Mouse (Mus musculus): Measurements from ENCODE around the gene Hoxa6.

Gene Hoxa6

DNA sequence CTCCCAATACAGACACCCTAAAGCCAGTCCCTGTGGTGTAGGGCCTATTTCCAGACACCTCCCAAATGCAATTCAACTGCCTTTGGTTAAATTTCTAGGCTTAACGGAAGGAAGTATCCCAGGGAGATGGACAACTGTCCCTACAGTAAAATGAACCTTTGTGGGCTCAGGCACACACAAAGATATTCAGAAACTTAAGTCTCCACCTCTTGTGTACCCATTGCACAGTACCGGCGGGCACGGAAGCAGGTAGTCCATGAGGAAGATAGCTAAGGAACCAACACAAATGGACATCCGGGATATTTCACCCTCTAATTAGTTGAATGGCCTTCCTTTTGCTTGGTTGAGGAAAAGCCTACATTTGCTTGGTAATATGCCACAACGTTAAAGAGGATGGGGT lies 32.1 kb downstream of the Hoxa6 start:
- DNase-seq, result peak in 1 of 2 experiments; percentile 18

DNA sequence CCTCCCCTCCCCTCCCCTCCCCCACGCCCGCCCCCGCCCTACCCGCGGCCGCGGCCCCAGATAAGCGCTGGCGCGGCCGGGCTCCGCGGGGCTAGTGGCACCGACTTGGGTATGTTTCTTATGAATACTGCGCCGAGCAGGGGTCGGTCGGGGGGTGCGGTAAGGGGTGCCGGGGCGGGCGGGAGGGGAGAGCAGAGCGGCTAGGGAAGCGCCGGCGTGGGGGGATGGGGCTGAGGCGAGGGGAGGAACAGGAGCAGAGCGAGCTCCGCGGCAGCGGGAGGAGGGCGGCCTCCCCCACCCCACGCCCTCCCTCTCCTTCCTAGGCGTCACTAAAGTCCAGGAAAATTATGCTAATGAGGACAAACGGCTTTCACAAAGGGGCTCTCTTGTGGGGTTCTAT lies 32.7 kb downstream of the Hoxa6 start:
- DNase-seq, result peak; percentile 78 to 84

DNA sequence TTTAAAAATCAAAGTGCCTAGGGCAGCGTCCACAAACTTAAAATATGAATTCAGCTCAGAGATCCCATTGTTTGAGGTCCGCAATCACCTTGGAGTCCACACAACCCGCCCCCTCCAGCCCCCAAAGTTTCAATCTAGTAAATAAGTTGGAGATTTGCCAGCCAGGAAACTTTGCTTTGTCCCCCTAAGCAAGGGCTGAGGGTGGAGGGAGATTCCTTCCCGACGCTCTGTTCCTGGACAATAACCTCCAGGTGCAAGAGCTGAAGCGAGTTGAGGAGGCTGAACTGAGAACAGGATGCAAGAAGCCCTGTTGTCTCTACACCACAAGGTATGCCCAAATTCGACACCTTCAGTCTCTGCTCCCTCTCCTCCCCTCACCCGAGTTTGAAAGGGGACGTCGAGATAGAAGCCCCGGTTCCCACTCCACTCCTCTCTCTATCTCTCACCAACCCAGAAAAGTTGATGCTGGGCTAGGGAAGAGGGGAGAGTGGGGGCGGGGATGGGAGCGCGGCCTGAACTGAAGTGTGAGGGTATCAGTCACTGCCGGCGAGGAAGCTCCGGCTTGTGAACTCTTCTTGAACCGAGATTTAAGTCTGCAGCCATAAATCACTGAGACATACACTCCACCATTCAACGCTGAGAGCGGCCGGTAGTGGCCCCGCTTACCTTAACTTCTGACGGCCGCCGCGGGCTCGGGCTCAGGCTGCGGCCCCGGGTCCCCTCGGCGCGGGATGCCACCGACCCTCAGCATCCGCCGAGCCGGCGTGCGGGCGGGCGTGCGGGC lies 33.4 kb downstream of the Hoxa6 start:
- DNase-seq, result peak; percentile 71 to 80

DNA sequence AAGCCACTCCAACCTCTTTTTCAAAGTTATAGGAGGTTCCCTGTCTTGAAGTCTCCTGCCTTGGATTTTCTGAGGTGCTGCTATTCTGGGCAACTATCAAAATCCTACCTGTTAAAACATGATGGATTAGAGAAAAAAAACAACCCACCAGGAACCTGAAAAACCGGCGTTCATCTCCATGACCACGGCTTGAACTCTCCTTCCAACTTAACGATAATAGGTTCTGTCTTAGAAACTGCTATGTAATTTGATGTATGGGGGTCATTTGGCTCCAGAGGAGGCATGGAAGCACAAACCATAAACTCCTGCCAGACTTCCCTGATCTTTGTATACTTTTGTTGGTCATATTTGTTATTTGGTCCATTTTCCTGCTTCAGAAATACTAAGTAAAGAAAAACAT lies 34.9 kb downstream of the Hoxa6 start:
- DNase-seq, result no peak

DNA sequence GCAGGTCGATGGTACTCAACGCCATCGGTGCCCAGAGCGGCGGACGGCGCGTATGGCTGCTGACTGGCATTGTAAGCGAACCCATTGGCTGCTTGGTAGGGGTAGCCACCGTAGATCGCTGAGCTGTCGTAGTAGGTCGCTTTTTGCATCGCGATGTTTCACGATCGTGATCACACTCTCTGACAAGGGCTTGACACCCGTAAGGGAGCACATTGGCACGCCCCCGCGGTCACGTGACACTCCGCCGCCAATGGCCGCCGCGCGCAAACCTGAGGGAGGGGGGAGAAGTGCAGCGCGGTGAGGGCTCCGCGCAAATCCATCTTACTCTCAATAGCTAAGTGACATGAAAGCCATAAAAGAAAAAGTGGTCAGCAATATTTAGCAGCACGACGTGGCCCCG lies 36.0 kb downstream of the Hoxa6 start:
- peak; percentile 93 to 97 for DNase-seq

DNA sequence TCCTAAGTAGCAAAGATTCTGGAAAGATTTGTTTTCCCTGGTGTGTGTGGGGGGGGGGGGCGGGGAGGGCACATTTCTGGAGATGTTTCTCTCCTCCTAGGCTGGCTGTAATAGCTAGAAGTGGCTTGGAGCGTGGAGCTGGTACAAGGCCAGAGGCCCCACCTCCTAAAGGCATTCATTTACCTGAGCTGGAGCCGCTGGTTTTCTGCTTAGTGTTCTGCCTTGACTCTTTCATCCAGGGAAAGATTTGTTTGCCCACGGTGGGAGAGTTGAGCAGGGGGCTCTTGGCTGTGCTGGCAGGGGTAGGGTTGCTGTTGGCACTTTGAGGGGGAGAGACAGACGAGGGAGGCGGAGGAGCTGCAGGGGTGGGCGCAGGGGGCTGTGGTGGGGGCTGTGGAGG lies 36.6 kb downstream of the Hoxa6 start:
- DNase-seq, result no peak

DNA sequence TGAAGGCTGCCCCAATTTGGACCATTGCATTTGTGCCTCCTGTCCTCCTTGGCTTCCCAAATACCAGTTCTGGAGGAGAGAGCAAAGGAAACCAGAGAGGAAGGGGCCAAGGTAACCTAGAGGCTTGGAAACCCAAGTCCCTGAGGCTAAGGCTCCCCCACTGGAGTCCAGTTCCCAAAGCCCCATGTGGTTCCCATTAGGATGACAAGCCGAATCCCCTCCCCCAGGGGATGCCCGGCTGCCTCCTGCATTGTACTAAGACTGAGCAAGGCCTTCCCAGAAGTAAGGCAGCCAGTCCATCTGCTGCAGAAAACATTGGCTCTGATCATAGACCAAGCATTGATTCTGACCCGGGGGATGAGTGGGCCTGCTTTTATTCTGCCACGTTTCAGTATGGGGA lies 37.2 kb downstream of the Hoxa6 start:
- DNase-seq, result peak; percentile 59 to 72

DNA sequence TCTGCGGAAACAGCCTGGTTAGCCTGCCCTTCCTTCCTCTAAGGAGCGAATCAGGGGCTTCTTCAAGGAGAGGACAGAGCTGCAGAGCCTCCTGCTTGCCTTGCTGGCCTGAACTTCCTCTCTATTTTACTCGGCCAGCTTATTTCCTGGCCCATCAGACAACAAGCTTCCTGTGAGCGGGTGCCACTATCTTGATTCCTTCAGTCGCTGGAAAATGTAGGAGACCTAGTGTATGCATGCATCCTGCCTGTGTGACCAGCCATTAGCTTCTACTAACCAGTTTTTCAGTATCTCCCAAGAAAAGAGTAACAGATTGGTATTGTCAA lies 37.7 kb downstream of the Hoxa6 start:
- peak in 1 of 2 experiments; percentile 71 for DNase-seq

DNA sequence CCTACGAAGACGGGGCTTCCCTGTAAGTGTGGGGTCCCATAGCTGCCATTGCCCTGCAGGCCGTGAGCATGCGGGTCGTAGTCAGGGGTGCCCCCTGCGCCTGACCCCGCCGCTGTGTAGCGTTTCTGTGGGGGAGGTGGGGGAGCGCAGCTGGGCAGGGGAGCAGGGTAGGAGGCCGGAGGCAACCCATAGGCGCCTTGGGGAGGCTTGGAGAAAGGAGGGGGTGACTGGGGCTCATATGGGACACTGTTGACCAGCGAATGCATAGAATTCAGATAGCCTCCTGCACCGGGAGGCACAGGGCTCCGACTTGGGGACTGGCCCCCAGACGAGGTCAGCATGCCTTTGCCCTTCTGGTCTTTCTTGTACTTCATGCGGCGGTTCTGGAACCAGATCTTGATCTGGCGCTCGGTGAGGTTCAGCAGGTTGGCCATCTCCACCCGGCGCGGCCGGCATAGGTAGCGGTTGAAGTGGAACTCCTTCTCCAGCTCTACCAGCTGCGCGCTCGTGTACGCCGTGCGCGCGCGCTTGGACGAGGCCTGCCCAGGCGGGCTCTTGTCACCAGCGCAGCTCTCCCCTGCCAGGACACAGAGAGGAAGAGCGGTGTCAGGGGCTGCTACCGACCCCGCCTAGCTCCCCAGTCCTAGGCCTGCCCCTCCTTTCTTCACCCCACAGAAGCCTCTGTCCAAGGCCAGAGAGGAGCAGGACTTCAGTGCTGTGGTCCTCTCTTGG lies 38.2 kb downstream of the Hoxa6 start:
- DNase-seq, result peak in 1 of 2 experiments; percentile 86

DNA sequence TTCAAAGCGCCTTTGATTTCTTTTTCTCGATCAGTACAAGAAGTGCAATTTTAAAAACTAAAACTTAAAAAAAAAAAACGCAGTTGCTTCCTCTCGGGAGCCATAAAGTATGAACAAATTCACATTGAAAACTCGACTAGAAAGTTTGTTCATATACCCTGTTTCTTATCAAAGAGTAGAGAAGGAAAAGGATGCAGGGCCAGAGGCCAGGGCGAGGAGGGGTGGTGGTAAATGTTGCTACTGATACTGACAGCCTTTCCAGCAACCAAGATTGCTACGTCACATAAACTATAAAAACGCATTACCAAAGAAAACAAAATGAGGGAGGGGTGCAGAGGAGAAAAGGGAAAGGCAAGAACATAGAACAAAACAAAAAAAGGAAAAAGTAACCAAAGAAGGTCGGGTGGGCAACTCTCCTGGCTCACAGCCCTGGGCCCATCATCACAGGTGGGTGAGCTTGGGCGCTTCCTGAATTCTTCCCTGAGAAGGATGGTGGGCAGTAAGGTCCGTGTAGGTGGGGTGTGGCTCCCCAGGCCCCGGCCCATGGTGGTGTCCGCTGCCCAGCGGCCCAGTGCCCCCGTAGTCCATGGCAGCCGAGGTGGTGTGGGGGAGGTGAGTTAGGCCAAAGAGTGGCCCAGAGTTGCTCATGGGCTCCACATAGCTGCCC lies 38.9 kb downstream of the Hoxa6 start:
- DNase-seq, result no peak

DNA sequence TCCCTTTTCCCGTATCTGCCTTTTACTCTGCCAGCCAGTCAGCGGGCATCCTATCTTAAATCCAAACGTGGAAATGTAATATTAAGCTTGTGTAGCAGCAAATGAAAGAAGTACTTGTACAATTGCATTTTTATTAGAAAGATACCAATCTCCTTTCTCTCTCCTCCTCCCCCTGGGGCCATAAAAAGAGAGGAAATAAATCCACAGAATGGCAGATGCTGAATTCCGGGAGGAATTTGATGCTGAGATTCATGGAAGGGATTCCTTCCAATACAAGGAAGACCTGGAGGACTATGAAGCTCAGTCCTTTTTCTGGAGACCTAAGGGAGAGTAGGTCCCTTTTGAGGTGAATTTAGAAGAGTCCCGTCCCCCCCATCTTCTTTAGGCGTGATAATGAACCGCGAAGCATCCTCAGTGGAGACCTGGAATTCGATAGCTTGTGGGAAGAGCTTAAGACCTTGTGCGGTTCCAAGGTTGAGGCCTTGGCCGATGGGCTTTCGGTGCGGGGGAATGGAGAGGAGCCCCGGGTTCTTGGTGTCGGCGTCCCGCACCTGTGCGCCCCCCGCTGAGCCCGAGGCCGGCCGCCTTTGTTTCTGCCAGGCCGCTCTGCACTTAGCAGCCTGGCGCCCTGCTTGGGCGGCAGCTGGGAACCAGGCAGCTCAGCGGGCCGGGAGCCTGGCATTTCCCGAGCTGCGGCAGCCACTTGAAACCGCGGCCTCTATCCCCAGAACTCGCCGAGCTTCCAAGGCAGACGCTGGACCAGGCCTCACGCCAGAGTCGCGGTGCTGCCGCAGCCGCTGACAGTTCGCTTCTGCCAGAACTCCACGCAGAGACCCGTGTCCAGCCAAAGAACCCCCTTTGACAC lies 40.1 kb downstream of the Hoxa6 start:
- peak; percentile 44 to 65 for DNase-seq

DNA sequence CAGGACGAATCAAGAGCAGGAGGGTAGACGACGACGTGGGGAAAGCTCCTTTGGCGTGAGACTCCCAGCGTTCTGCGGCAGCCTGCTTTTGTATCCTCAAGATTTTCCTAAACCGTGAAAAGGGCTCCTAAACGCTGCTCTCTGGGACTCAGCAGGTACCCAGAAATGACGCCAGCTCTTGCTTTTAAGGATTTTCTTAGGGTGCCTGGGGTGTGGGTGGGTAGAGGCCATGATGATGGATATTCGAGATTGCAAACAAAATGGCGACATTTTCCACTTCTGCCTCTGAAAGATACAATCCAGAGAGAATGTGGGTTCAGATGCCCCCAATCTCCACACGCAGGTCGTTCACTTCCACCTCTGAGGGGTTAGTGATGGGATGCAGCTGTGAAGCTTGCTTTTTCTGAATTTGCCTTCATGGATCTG lies 40.8 kb downstream of the Hoxa6 start:
- no peak for DNase-seq

DNA sequence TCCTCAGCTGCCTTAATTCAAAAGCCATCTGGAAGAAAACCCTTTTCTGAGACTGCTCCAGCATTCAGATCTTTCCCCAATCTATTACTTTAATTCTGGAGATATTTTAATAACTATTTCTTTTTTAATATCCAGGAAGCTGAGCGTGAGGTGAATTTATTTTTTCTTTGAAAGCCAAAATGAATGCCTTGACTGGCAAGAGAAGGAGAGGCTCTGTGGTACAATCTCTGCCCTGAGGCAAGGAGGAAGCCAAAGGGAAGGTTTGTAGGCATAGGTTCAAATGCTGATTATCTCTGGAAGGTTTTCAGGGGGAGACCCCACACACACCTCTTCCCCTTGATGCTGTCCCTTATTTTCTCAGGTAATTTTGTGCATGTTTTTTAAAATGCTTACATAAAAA lies 41.3 kb downstream of the Hoxa6 start:
- no peak for DNase-seq

DNA sequence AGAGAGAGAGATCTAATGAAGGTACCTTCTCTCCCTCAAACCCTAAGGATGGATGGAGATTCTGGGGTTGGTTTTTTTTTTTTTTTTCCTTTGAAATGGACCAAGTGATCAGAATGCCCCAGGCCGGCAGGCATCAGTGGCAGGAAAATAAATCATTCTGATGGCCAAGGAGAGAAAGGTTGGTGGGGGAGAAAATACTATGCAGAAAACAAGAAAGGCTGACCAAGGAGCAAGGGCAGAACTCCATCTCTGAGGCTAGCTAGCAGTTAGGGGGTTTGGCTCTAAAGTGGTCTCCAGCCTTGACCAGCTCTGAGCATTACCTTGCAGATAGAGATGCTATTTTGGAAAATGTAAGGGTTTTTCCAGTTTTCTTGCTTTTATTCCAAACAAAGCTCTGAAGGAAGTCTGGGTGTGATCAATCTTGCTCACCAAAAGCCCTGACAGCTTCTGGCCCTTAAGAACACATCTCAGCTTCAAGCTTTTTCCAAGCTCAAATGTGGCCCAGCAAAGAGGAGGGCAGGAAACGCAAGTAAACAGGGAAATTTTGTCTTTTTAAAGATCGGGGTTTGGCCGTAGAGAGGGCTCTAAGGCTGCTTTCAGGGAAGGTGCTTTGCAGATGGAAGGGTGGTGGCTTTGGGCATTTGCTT lies 42.0 kb downstream of the Hoxa6 start:
- DNase-seq, result no peak

DNA sequence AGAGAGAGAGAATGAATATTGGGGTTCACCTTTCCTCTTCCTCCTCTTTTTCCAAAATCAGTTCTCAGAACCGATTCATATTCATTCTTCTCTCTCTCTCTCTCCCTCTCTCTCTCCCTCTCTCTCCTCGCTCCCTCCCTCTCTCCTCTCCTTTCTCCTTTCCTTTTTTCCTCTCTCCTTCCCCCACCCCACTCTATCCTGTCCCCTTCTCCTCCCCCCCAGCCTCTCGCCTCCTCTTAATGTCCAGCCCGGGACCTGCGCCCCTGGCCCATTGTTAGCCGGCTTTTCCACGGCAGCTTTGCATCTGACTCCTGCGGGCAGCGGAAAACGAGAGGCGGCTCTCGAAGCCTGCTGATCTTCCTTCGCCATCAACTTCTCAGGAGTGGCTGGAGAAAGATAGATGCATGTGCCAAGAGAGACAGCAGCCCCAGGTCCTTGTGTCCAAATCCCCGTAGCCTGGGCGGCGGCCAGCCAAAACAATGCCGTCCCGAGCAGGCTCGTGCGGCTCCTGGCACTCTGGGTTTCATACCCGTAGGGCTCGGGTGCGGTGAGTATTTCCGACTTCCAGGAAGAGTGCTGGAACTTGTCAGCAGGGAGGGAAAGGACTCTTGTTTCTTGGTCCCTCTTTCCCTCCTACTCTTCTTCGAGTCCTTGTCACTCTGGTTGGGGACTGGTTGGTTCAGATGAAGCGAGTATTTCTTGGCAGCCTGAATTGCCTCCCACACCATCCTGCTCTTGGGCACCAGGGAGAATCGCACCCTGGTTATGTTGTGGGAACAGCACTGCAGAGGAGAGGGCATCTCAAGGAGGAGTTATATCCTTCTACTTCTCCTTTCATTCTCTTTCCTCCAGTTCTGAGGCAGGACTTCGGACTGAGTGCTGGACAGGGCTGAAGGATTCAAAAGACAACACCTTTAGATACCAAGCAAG lies 42.8 kb downstream of the Hoxa6 start:
- peak; percentile 68 to 79 for DNase-seq

DNA sequence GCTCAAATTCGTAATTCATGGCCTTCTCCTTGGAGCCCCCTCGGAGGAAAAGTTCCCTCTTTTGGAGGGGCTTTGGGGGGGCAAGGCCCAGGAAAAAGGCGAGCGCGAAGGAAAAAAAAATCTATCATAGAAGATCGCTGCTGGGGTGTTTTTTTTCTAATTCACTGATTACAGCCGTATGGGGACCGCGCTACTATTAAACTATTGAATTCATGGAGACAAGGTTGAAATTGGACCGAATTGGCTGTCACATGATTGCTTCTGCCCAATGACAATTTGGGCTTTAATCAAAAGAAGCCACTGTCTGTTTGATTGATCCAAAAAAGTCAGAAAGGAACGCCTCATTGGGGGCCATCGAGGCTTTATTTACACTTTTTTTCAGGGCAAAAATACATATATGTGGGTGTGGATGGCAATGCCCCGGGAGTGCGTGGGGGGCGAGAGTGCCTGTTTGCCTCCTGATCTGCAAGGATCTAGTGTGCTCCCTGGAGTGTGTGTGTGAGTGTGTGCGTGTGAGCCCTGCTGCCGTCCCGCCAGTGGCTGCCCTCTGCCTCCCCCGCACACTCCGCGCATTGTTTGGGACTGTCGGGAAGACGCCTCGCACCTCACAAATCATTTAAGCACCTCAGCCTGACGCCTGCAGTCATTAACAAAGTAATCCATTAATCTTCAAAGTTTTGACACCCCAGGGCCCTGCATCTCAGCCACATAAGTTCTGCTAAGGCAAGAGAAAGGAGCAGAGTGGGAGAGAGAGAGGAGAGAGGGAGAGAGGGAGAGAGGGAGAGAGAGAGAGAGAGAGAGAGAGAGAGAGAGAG lies 43.7 kb downstream of the Hoxa6 start, which contains the start of gene Hoxa2:
Hoxa2 (minus strand) TSS at position 206 of the 815 bp plus-strand sequence.
- peak; percentile 68 to 82 for DNase-seq

DNA sequence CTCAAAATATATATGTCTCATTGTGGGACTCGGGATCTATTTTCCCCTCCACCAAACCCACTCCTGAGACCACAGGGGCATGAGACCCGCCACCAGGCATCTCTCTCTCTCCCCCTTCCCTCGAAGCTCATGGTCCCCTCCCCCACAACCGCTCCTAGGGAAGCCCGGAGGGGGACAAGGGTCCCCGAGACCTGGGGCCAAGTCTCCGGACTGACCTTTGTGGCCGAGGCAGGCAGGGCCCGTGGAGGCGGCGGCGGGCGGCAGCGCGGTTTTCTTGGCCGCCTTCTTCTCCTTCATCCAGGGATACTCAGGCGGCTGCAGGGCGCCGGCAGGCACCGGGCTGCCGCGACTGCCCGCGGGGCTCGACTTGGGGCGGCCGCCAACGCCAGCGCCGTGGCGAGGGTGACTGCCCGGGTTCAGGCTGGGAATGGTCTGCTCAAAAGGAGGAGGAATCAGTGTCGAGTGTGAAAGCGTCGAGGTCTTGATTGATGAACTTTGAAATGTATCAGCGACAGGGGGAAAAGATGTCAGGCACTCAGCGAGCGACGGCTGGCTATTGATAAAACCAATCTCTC lies 44.4 kb downstream of the Hoxa6 start:
- DNase-seq, result peak; percentile 58 to 67

DNA sequence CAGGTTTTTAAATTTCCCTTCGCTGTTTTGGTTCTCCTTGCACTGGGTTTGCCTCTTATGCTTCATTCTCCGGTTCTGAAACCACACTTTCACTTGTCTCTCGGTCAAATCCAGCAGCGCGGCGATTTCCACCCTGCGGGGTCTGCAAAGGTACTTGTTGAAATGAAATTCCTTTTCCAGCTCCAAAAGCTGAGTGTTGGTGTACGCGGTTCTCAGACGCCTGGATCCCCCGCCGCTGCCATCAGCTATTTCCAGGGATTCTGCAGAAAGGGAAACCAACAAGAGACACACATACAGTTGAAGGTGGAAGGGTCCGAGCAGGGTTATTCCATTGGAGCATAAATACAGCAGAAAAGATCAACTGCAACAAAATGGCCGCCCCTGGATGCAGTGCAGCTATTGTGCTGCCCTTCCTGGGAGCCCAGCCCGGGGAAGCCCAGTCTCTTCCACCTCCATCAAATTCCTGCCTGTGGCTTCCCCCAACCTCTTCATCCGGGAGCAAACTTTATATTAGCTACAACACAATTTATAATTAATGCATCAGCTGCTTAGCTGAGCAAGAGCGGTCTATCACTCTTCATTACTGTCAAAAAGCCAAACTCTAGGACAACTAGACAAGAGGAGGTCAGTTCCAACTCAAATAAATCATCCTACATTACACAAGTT lies 45.0 kb downstream of the Hoxa6 start:
- DNase-seq, result peak; percentile 63 to 83
